Mouse (Mus musculus): ENCODE measurements at regions not wholly inside any gene's neighbourhood (a gene's known extent, or its start where the extent isn't known, plus 50 kb on each side); places are given as distances from the start of the nearest gene placed in this dataset.

DNA sequence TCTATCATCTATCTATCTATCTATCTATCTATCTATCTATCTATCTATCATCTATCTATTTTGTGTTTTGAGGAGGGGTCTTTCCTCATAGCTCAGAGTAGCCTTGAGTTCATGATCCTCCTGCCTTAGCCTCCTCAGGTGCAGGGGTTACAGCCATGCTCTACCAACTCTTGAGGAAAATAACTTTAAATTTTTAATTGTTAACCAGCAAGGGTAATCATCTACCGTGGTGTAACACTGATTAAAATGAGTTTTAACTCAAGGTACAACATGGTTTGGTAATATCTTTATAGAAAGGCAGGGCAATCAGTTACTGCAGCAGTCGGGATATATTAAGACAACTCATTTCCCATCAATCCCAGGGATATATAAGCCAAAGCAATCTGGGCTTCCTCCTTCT lies 401.6 kb upstream of the Fbxo33 start:
- H3K27ac ChIP-seq: no peak overlapping the region
- no peaks in the 10 kb centered on the region for H3K36me3 ChIP-seq (ENCODE audit: insufficient read depth, low read length)
- H3K9me3 ChIP-seq (ENCODE audit: low read length): no peaks in the 10 kb centered on the region
- H3K9ac ChIP-seq (replicated peaks; ENCODE audit: low read length): no peak overlapping the region
- no peak overlapping the region for H3K4me3 ChIP-seq (ENCODE audit: low read length)
- no peak for DNase-seq (ENCODE audit: low spot score)
- no peaks in the 10 kb centered on the region for H3K4me1 ChIP-seq (ENCODE audit: insufficient read depth, low read length)
- TF ChIP-seq CTCF (IDR thresholded peaks at IDR 0.05; ENCODE audit: low read depth): no peak
- no peak overlapping the region for H3K4me2 ChIP-seq (ENCODE audit: low read depth, low read length)
- 75% methylated on average over 2 of the region's 2 CpGs for WGBS
- no peaks in the 10 kb centered on the region for H3K27me3 ChIP-seq (ENCODE audit: insufficient read depth, low read length)
- no peak for ATAC-seq

- TF ChIP-seq CTCF (IDR thresholded peaks at IDR 0.05; ENCODE audit: low read depth): no peak
- DNase-seq (ENCODE audit: low spot score): no peak
These were observed 400.8 kb upstream of the Fbxo33 start for GRCm38 (mm10) chr12:59620340-59620739.

GRCm38 (mm10) chr12:59616075-59616474 lies 396.6 kb upstream of the Fbxo33 start:
- DNase-seq (ENCODE audit: low spot score) (no peak), ATAC-seq (no peak)
- Histone ChIP-seq H3K4me3 (ENCODE audit: low read length) (no peak overlapping the region), H3K9ac (replicated peaks; ENCODE audit: low read length) (no peak overlapping the region), H3K27me3 (ENCODE audit: insufficient read depth, low read length) (no peaks in the 10 kb centered on the region), H3K27ac (no peak overlapping the region), H3K36me3 (ENCODE audit: insufficient read depth, low read length) (no peaks in the 10 kb centered on the region), H3K4me1 (ENCODE audit: insufficient read depth, low read length) (no peaks in the 10 kb centered on the region), H3K9me3 (ENCODE audit: low read length) (no peaks in the 10 kb centered on the region), H3K4me2 (ENCODE audit: low read depth, low read length) (no peak overlapping the region)
- WGBS: 71% methylated on average over 3 of the region's 3 CpGs
- no peak for TF ChIP-seq CTCF (IDR thresholded peaks at IDR 0.05; ENCODE audit: low read depth)

More at GRCm38 (mm10) chr12:59620340-59620739, 400.8 kb upstream of the Fbxo33 start:
- no peak overlapping the region for H3K27ac ChIP-seq
- no peaks in the 10 kb centered on the region for H3K27me3 ChIP-seq (ENCODE audit: insufficient read depth, low read length)
- H3K4me2 ChIP-seq (ENCODE audit: low read depth, low read length): no peak overlapping the region
- ATAC-seq: no peak
- no peaks in the 10 kb centered on the region for H3K4me1 ChIP-seq (ENCODE audit: insufficient read depth, low read length)
- H3K36me3 ChIP-seq (ENCODE audit: insufficient read depth, low read length): no peaks in the 10 kb centered on the region
- no peaks in the 10 kb centered on the region for H3K9me3 ChIP-seq (ENCODE audit: low read length)
- no peak overlapping the region for H3K9ac ChIP-seq (replicated peaks; ENCODE audit: low read length)
- WGBS: 81% methylated on average over 2 of the region's 2 CpGs
- no peak overlapping the region for H3K4me3 ChIP-seq (ENCODE audit: low read length)

DNA sequence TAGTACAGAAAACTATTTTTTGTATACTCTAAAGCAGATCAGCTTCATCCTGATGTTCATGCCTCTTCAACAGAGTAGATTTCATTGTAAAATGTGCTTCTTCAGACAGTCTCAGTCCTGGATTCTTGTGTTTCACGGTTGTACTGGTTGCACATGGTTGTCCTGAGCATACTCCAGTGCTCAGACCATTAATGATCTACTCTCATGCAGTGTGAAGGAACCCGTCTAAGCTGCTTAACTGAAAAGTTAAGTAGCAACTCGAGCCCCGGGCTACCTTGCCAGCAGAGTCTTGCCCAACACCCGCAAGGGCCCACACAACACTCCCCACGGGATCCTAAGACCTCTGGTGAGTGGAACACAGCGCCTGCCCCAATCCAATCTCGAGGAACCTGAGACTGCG lies 380.3 kb upstream of the Fbxo33 start:
- 90% methylated on average over 8 of the region's 9 CpGs for WGBS
- Histone ChIP-seq H3K9me3 (ENCODE audit: low read length) (no peaks in the 10 kb centered on the region), H3K4me1 (ENCODE audit: insufficient read depth, low read length) (no peaks in the 10 kb centered on the region), H3K36me3 (ENCODE audit: insufficient read depth, low read length) (no peaks in the 10 kb centered on the region), H3K27ac (no peak overlapping the region), H3K4me3 (ENCODE audit: low read length) (no peak overlapping the region), H3K27me3 (ENCODE audit: insufficient read depth, low read length) (no peaks in the 10 kb centered on the region), H3K9ac (replicated peaks; ENCODE audit: low read length) (no peak overlapping the region), H3K4me2 (ENCODE audit: low read depth, low read length) (no peak overlapping the region)
- DNase-seq (ENCODE audit: low spot score) (no peak), ATAC-seq (no peak)
- no peak for TF ChIP-seq CTCF (IDR thresholded peaks at IDR 0.05; ENCODE audit: low read depth)

GRCm38 (mm10) chr12:59589354-59589753 lies 369.8 kb upstream of the Fbxo33 start:
- Histone ChIP-seq H3K4me2 (ENCODE audit: low read depth, low read length) (no peak overlapping the region), H3K36me3 (ENCODE audit: insufficient read depth, low read length) (no peaks in the 10 kb centered on the region), H3K4me3 (ENCODE audit: low read length) (no peak overlapping the region), H3K27ac (no peak overlapping the region), H3K27me3 (ENCODE audit: insufficient read depth, low read length) (no peaks in the 10 kb centered on the region), H3K9me3 (ENCODE audit: low read length) (no peaks in the 10 kb centered on the region), H3K9ac (replicated peaks; ENCODE audit: low read length) (no peak overlapping the region), H3K4me1 (ENCODE audit: insufficient read depth, low read length) (no peaks in the 10 kb centered on the region)
- no peak for TF ChIP-seq CTCF (IDR thresholded peaks at IDR 0.05; ENCODE audit: low read depth)
- no peak for ATAC-seq
- WGBS: 82% methylated on average over 2 of the region's 2 CpGs
- no peak for DNase-seq (ENCODE audit: low spot score)

DNA sequence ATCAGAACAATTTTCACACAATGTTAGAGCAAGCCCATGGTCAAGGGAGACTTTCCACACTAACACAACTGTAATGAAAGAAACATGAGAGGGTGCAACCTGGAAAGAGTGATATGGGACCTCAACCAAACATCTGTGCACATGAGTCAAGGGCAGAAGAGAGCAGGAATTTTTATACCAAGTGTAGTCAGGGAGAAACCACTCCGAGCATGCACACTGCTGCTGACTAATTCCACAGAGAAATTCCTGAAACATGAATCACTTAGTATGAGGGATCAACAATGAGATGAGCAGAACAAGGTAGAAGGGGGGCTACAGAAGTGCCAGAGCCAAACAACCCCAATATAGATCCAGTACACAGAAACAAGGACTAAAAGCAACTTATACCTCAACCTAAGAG lies 363.1 kb upstream of the Fbxo33 start:
- DNase-seq (ENCODE audit: low spot score) (no peak), ATAC-seq (no peak)
- no peak for TF ChIP-seq CTCF (IDR thresholded peaks at IDR 0.05; ENCODE audit: low read depth)
- Histone ChIP-seq H3K9ac (replicated peaks; ENCODE audit: low read length) (no peak overlapping the region), H3K9me3 (ENCODE audit: low read length) (no peaks in the 10 kb centered on the region), H3K4me1 (ENCODE audit: insufficient read depth, low read length) (no peaks in the 10 kb centered on the region), H3K4me3 (ENCODE audit: low read length) (no peak overlapping the region), H3K27me3 (ENCODE audit: insufficient read depth, low read length) (no peaks in the 10 kb centered on the region), H3K4me2 (ENCODE audit: low read depth, low read length) (no peak overlapping the region), H3K27ac (no peak overlapping the region), H3K36me3 (ENCODE audit: insufficient read depth, low read length) (no peaks in the 10 kb centered on the region)
- WGBS: 72% methylated on average over 1 of the region's 1 CpGs

- DNase-seq (ENCODE audit: low spot score): no peak
- whole genome bisulfite sequencing: 66% methylated on average over 5 of the region's 5 CpGs
- H3K9me3 ChIP-seq (ENCODE audit: low read length): no peaks in the 10 kb centered on the region
- H3K4me3 ChIP-seq (ENCODE audit: low read length): no peak overlapping the region
- no peak for ATAC-seq
- H3K27ac ChIP-seq: no peak overlapping the region
- TF ChIP-seq CTCF (IDR thresholded peaks at IDR 0.05; ENCODE audit: low read depth): no peak
- H3K9ac ChIP-seq (replicated peaks; ENCODE audit: low read length): no peak overlapping the region
- no peak overlapping the region for H3K4me2 ChIP-seq (ENCODE audit: low read depth, low read length)
- no peaks in the 10 kb centered on the region for H3K36me3 ChIP-seq (ENCODE audit: insufficient read depth, low read length)
- no peaks in the 10 kb centered on the region for H3K4me1 ChIP-seq (ENCODE audit: insufficient read depth, low read length)
- no peaks in the 10 kb centered on the region for H3K27me3 ChIP-seq (ENCODE audit: insufficient read depth, low read length)
These were observed 360.2 kb upstream of the Fbxo33 start for GRCm38 (mm10) chr12:59579694-59580093.

Data from hindbrain, postnatal 0 days (tissue).